Mouse (Mus musculus): ENCODE results near the gene Traf7. TPM values are rescaled to one million over a fixed set of nuclear protein-coding genes. Genes with fewer than 3 reads are reported as not detected.

Traf7 gene
- polyA plus RNA-seq, 1 experiment: 142 TPM

DNA sequence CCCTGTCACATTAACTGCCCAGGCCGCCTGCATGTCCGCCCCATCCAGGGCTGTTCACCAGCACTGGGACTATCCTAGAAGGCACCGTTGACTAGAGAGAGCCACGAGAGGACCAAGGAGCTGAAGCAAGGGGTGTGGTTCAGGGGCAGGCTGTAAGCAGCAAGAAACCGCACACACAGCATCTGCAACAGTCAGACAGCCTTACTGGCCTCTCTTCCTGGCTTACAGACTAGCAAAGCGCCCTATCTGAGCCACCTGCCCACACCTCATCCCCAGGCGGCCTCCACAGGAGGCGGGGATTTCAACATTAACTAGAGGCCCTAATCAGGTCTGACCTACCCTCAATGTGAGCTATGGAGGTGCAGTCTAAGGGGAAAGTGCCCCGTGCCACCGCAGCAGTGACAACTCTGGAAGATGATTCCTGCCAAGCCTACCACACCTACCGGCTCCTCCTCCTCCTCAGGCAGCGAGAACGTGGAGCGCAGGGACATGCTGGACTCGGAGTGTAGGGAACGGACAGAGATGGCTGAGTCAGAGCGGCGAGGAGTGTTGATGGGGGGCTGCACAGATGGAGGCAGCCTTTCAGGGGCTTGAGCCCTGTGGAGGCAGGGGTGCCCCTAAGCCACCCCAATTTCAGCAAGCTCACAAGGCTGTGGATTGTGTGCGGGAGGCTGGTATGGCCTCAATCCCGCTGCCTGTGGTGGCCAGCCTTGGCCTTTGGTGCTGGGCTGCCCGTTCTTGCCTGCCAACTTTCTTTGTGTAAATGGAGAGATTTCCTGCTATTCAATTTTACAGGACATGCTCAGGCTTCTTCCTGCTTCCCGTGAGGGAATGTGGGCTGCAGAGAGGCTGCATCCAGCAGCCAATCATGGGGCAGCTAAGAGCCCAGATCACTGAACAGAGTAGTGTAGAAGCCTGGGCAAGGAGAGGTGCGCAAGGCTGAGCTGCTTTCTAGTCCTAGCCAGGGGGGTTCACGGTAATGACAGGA lies 13.2 kb downstream of the Traf7 start:
- no peaks in the 10 kb centered on the region for H3K27me3 ChIP-seq (ENCODE audit: control insufficient read depth, insufficient read depth, insufficient read length)
- peaks cover 6% of the 10 kb centered on the region for H3K79me3 ChIP-seq (ENCODE audit: low read depth)
- H3ac ChIP-seq (ENCODE audit: control insufficient read depth, insufficient read length, low read depth): no peak overlapping the region
- no peak overlapping the region for H3K4me3 ChIP-seq (ENCODE audit: insufficient read depth, poor library complexity, severe bottlenecking)
- peaks cover 62% of the 10 kb centered on the region for H3K36me3 ChIP-seq (ENCODE audit: control insufficient read depth, insufficient read depth)
- H3K79me2 ChIP-seq (ENCODE audit: control insufficient read depth, insufficient read depth): peaks cover 7% of the 10 kb centered on the region
- TF ChIP-seq MYOG (IDR thresholded peaks at IDR 0.05; ENCODE audit: control insufficient read depth, extremely low read depth, insufficient read length) (no peak), MYOD1 (IDR thresholded peaks at IDR 0.05; ENCODE audit: control insufficient read depth, insufficient read length, low read depth) (no peak), CEBPB (IDR thresholded peaks at IDR 0.05; ENCODE audit: low read depth) (no peak), CTCF (IDR thresholded peaks at IDR 0.05; ENCODE audit: control insufficient read depth, insufficient read depth, insufficient read length) (no peak), FOSL1 (IDR thresholded peaks at IDR 0.05; ENCODE audit: insufficient read depth, low read length, poor library complexity, severe bottlenecking) (no peak), MAX (IDR thresholded peaks at IDR 0.05) (no peak), USF1 (IDR thresholded peaks at IDR 0.05; ENCODE audit: low read depth) (no peak)

DNA sequence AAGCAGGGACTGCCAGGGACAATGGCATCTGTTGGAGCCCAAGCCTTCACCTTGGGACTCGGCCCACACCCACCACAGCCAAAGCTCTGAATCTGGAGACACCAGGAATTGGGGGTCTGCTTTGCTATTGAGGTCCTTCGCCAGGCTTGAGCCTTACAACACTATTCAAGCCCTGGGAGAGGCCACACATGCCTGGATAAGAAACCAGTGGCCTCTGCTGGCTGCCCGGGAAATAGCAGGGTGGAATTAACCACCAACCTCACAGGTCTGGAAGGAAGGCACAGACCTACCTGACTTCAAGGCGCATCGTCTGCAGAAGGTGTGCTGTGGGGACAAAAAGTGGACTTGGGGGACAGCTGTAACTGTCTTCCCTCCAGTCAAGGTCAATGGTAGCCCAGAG lies 14.1 kb downstream of the Traf7 start:
- Histone ChIP-seq H3K4me3 (ENCODE audit: insufficient read depth, poor library complexity, severe bottlenecking) (no peak overlapping the region), H3K79me2 (ENCODE audit: control insufficient read depth, insufficient read depth) (no peaks in the 10 kb centered on the region), H3K36me3 (ENCODE audit: control insufficient read depth, insufficient read depth) (peaks cover 64% of the 10 kb centered on the region), H3K79me3 (ENCODE audit: low read depth) (peaks cover 2% of the 10 kb centered on the region), H3K27me3 (ENCODE audit: control insufficient read depth, insufficient read depth, insufficient read length) (no peaks in the 10 kb centered on the region), H3ac (ENCODE audit: control insufficient read depth, insufficient read length, low read depth) (no peak overlapping the region)
- no peak for TF ChIP-seq USF1 (IDR thresholded peaks at IDR 0.05; ENCODE audit: low read depth)
- TF ChIP-seq CEBPB (IDR thresholded peaks at IDR 0.05; ENCODE audit: low read depth): no peak
- no peak for TF ChIP-seq FOSL1 (IDR thresholded peaks at IDR 0.05; ENCODE audit: insufficient read depth, low read length, poor library complexity, severe bottlenecking)
- TF ChIP-seq MAX (IDR thresholded peaks at IDR 0.05): no peak
- no peak for TF ChIP-seq MYOD1 (IDR thresholded peaks at IDR 0.05; ENCODE audit: control insufficient read depth, insufficient read length, low read depth)
- TF ChIP-seq MYOG (IDR thresholded peaks at IDR 0.05; ENCODE audit: control insufficient read depth, extremely low read depth, insufficient read length): no peak
- TF ChIP-seq CTCF (IDR thresholded peaks at IDR 0.05; ENCODE audit: control insufficient read depth, insufficient read depth, insufficient read length): no peak

DNA sequence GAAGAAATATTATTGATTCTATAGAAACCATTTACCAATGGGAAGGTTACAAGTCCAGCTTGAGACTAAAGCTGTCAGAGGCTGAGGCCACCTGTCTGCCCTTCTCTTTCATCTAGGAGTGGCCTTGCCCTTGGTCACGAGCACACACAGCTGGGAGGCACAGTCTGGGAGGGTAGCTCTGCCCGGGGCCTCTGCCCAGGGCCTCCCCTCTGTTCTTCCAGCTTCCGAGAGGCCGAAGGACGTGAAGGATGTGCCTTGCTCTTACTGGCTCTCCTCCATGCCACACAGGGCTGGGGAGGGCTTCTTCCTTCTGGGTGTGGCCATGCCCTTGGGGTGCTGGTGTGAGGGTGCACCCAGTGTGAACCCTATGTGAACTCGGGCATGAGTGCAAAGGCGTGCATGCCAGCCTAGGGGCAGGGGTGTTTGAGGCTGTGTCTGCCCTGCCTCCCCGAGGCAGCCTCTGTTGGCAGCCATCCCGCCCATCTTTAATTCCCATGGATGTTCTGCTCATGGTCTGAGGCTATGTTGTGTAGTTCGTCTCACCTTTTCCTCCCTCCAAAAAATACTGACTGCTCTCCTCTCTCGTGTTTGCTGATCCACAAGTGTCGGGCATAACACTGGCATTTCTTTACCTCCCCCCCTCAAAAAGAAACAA lies 19.8 kb downstream of the Traf7 start:
- H3K79me3 ChIP-seq (ENCODE audit: low read depth): no peaks in the 10 kb centered on the region
- H3K79me2 ChIP-seq (ENCODE audit: control insufficient read depth, insufficient read depth): no peaks in the 10 kb centered on the region
- H3ac ChIP-seq (ENCODE audit: control insufficient read depth, insufficient read length, low read depth): no peak overlapping the region
- no peak for TF ChIP-seq FOSL1 (IDR thresholded peaks at IDR 0.05; ENCODE audit: insufficient read depth, low read length, poor library complexity, severe bottlenecking)
- no peak for TF ChIP-seq CTCF (IDR thresholded peaks at IDR 0.05; ENCODE audit: control insufficient read depth, insufficient read depth, insufficient read length)
- no peak for TF ChIP-seq MYOD1 (IDR thresholded peaks at IDR 0.05; ENCODE audit: control insufficient read depth, insufficient read length, low read depth)
- TF ChIP-seq MAX (IDR thresholded peaks at IDR 0.05): no peak
- TF ChIP-seq CEBPB (IDR thresholded peaks at IDR 0.05; ENCODE audit: low read depth): no peak
- no peak for TF ChIP-seq USF1 (IDR thresholded peaks at IDR 0.05; ENCODE audit: low read depth)
- no peaks in the 10 kb centered on the region for H3K27me3 ChIP-seq (ENCODE audit: control insufficient read depth, insufficient read depth, insufficient read length)
- peaks cover 37% of the 10 kb centered on the region for H3K36me3 ChIP-seq (ENCODE audit: control insufficient read depth, insufficient read depth)
- no peak overlapping the region for H3K4me3 ChIP-seq (ENCODE audit: insufficient read depth, poor library complexity, severe bottlenecking)

- Histone ChIP-seq H3ac (ENCODE audit: control insufficient read depth, insufficient read length, low read depth) (no peak overlapping the region), H3K27me3 (ENCODE audit: control insufficient read depth, insufficient read depth, insufficient read length) (no peaks in the 10 kb centered on the region), H3K36me3 (ENCODE audit: control insufficient read depth, insufficient read depth) (peaks cover 35% of the 10 kb centered on the region), H3K79me2 (ENCODE audit: control insufficient read depth, insufficient read depth) (no peaks in the 10 kb centered on the region), H3K79me3 (ENCODE audit: low read depth) (no peaks in the 10 kb centered on the region), H3K4me3 (ENCODE audit: insufficient read depth, poor library complexity, severe bottlenecking) (no peak overlapping the region)
- TF ChIP-seq CEBPB (IDR thresholded peaks at IDR 0.05; ENCODE audit: low read depth) (no peak), USF1 (IDR thresholded peaks at IDR 0.05; ENCODE audit: low read depth) (no peak), FOSL1 (IDR thresholded peaks at IDR 0.05; ENCODE audit: insufficient read depth, low read length, poor library complexity, severe bottlenecking) (no peak), CTCF (IDR thresholded peaks at IDR 0.05; ENCODE audit: control insufficient read depth, insufficient read depth, insufficient read length) (no peak), MAX (IDR thresholded peaks at IDR 0.05) (no peak), MYOG (IDR thresholded peaks at IDR 0.05; ENCODE audit: control insufficient read depth, extremely low read depth, insufficient read length) (no peak), MYOD1 (IDR thresholded peaks at IDR 0.05; ENCODE audit: control insufficient read depth, insufficient read length, low read depth) (no peak)
These were observed 20.5 kb downstream of the Traf7 start for GRCm38 (mm10) chr17:24507129-24507664.

DNA sequence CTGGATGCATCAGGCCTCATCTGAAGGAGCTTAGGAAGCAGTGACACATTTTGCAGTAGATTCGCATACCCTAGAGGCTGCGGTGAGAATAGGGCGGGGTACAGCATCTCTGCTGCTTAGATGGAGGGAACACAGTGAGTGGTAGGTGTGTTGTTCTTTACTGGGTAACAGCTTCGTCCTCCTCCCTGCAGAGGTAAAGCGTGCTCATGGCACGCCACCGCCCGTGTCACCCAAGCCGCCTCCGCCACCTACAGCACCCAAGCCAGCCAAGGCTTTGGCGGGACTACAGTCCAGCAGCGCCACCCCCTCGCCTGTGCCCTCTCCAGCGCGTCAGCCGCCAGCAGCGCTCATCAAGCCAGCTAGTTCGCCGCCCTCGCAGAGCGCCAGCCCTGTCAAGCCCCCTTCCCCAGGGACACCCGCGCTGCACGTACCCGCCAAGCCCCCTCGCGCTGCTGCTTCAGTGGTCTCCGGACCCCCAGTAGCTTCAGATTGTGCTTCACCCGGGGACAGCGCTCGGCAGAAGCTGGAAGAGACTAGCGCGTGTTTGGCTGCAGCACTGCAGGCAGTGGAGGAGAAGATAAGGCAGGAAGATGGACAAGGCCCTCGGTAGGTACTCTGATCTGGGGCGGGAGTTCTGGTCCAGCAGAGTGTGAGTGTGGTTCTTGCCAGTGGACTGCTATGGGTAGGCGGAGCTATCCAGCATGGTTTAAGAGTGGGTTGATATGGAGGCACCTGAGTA lies 21.2 kb downstream of the Traf7 start:
- TF ChIP-seq CEBPB (IDR thresholded peaks at IDR 0.05; ENCODE audit: low read depth) (no peak), CTCF (IDR thresholded peaks at IDR 0.05; ENCODE audit: control insufficient read depth, insufficient read depth, insufficient read length) (no peak)
- peaks cover 34% of the 10 kb centered on the region for H3K36me3 ChIP-seq (ENCODE audit: control insufficient read depth, insufficient read depth)
- peaks cover 2% of the 10 kb centered on the region for H3K27me3 ChIP-seq (ENCODE audit: control insufficient read depth, insufficient read depth, insufficient read length)
- H3ac ChIP-seq (ENCODE audit: control insufficient read depth, insufficient read length, low read depth): no peak overlapping the region
- H3K4me3 ChIP-seq (ENCODE audit: insufficient read depth, poor library complexity, severe bottlenecking): no peak overlapping the region
- no peaks in the 10 kb centered on the region for H3K79me3 ChIP-seq (ENCODE audit: low read depth)
- no peaks in the 10 kb centered on the region for H3K79me2 ChIP-seq (ENCODE audit: control insufficient read depth, insufficient read depth)

Data from C2C12 (cell line).